Mouse (Mus musculus) 416B (cell line): ENCODE results near the gene Anks1b.
A peak's percentile ranks its signal among the peaks of the same experiment; 100 is the strongest.

ENCODE experiments used
- DNase-seq: peaks from one replicate; pipeline ENCODE4 v3.0.0; 2011; ENCODE audit warnings: low read depth

The Anks1b gene

GRCm38 (mm10) chr10:90864599-90864889 lies 991.2 kb downstream of the Anks1b start:
- peak; percentile 5 for DNase-seq

- no peak for DNase-seq
These were observed 999.9 kb downstream of the Anks1b start for GRCm38 (mm10) chr10:90873204-90873603.

- DNase-seq: no peak
These were observed 1000.9 kb downstream of the Anks1b start for GRCm38 (mm10) chr10:90874166-90874565.

GRCm38 (mm10) chr10:90880854-90881560 lies 1007.7 kb downstream of the Anks1b start:
- DNase-seq: peak; percentile 13

- DNase-seq: no peak
These were observed 1016.3 kb downstream of the Anks1b start for GRCm38 (mm10) chr10:90889566-90889965.

GRCm38 (mm10) chr10:90892728-90893127 lies 1019.4 kb downstream of the Anks1b start:
- no peak for DNase-seq

- DNase-seq: no peak
These were observed 1024.6 kb downstream of the Anks1b start for GRCm38 (mm10) chr10:90897894-90898293.

- DNase-seq: no peak
These were observed 1030.9 kb downstream of the Anks1b start for GRCm38 (mm10) chr10:90904185-90904584.

GRCm38 (mm10) chr10:90907381-90907780 lies 1034.1 kb downstream of the Anks1b start:
- DNase-seq: no peak

- DNase-seq: no peak
These were observed 1050.2 kb downstream of the Anks1b start for GRCm38 (mm10) chr10:90923476-90923875.

- DNase-seq: no peak
These were observed 1059.8 kb downstream of the Anks1b start for GRCm38 (mm10) chr10:90933088-90933487.

- no peak for DNase-seq
These were observed 1061.4 kb downstream of the Anks1b start for GRCm38 (mm10) chr10:90934678-90935077.

- no peak for DNase-seq
These were observed 1064.6 kb downstream of the Anks1b start for GRCm38 (mm10) chr10:90937721-90938460.

GRCm38 (mm10) chr10:90940521-90941520 lies 1067.5 kb downstream of the Anks1b start:
- no peak for DNase-seq

GRCm38 (mm10) chr10:90942001-90942700 lies 1068.8 kb downstream of the Anks1b start:
- no peak for DNase-seq

GRCm38 (mm10) chr10:90947043-90947442 lies 1073.7 kb downstream of the Anks1b start:
- no peak for DNase-seq

GRCm38 (mm10) chr10:90947608-90948373 lies 1074.5 kb downstream of the Anks1b start:
- no peak for DNase-seq

- DNase-seq: peak; percentile 4
These were observed 1079.9 kb downstream of the Anks1b start for GRCm38 (mm10) chr10:90953103-90953709.

GRCm38 (mm10) chr10:90953821-90954220 lies 1080.5 kb downstream of the Anks1b start:
- no peak for DNase-seq

GRCm38 (mm10) chr10:90960374-90960773 lies 1087.1 kb downstream of the Anks1b start:
- no peak for DNase-seq

GRCm38 (mm10) chr10:90964511-90964910 lies 1091.2 kb downstream of the Anks1b start:
- no peak for DNase-seq
